Mouse (Mus musculus) liver, embryonic 16.5 days (tissue): ENCODE data around the gene Crat. TPM values are rescaled to one million over a fixed set of nuclear protein-coding genes. Genes with fewer than 3 reads are reported as not detected.
A peak's percentile ranks its signal among the peaks of the same experiment; 100 is the strongest.

Experiments
- ATAC-seq: fragments of 200-750 bp; cut with Nextera tagmentation; 2 replicates; pipeline ENCODE4 v1.8.0; 2017; ENCODE audit warnings: low read depth, mild to moderate bottlenecking, moderate number of reproducible peaks, moderate library complexity
- H3K27ac ChIP-seq: fragments of 300-500 bp; sonication (generic); 2 replicates; pipeline ENCODE4 v1.5.1; 2014; ENCODE audit warnings: mild to moderate bottlenecking, low read length
- H3K27me3 ChIP-seq: fragments of 300-500 bp; sonication (generic); 2 replicates; pipeline ENCODE4 v1.6.1; 2014; ENCODE audit warnings: low read depth, low read length, mixed read lengths; ENCODE audit not compliant: control insufficient read depth, insufficient read depth
- H3K36me3 ChIP-seq: fragments of 300-500 bp; sonication (generic); 2 replicates; pipeline ENCODE4 v1.6.1; 2014; ENCODE audit warnings: mild to moderate bottlenecking; ENCODE audit not compliant: control insufficient read depth, insufficient read depth
- H3K4me1 ChIP-seq: fragments of 300-500 bp; sonication (generic); 2 replicates; pipeline ENCODE4 v1.6.1; 2014; ENCODE audit warnings: low read depth, low read length, mixed read lengths; ENCODE audit not compliant: control insufficient read depth
- H3K4me2 ChIP-seq: fragments of 300-500 bp; sonication (generic); 2 replicates; pipeline ENCODE4 v1.6.1; 2014; ENCODE audit warnings: low read depth, low read length, mixed read lengths
- H3K4me3 ChIP-seq: fragments of 300-500 bp; sonication (generic); 2 replicates; pipeline ENCODE4 v1.5.1; 2014; ENCODE audit warnings: low read depth, mild to moderate bottlenecking, low read length
- H3K9ac ChIP-seq: fragments of 300-500 bp; sonication (generic); 2 replicates; pipeline ENCODE4 v1.6.1; 2014; ENCODE audit warnings: low read depth, low read length
- H3K9me3 ChIP-seq: fragments of 300-500 bp; sonication (generic); replicated peaks from 2 replicates; pipeline ENCODE4 v1.6.1; 2016; ENCODE audit warnings: low read length; ENCODE audit not compliant: control insufficient read depth
- WGBS: fragments of 180-500 bp; shearing (Covaris S2); extraction: QIAGEN DNeasy Blood & Tissue Kit; methylation state at CpG from one replicate; pipeline ENCODE4 v1.1.7; 2014; ENCODE audit not compliant: insufficient replicate concordance; 5-methylcytosine and 5-hydroxymethylcytosine counted together
- polyA plus RNA-seq: library from polyadenylated mRNA; unstranded; fragments of >200 nt; fragmentation: Nextera tagmentation; extraction: Ambion mirVana; gene quantifications from 2 replicates; pipeline ENCODE4 v1.2.1, GENCODE M21; 2015

The Crat gene
- polyA plus RNA-seq, 1 experiment from 2014 or later = 31.3 TPM

GRCm38 (mm10) chr2:30392577-30393369, 22.8 kb downstream of the Crat start:
- peak; percentile 53 for ATAC-seq
- Histone ChIP-seq H3K27ac (peak overlapping the region; percentile 85), H3K36me3 (peaks cover 4% of the 10 kb centered on the region; the same call in 1 of the 2 replicates), H3K4me3 (peak overlapping the region; percentile 81), H3K9me3 (0 out of 2 replicates have a peak, but pooled peaks cover 2% of the 10 kb centered on the region), H3K4me2 (peak overlapping the region; percentile 97), H3K9ac (peak overlapping the region; percentile 82), H3K4me1 (peaks cover 20% of the 10 kb centered on the region), H3K27me3 (no peaks in the 10 kb centered on the region)
- under 1% methylated on average over 54 of the region's 54 CpGs for WGBS

GRCm38 (mm10) chr2:30392114-30392576, 23.5 kb downstream of the Crat start, which contains the start of gene Dolpp1:
Gene Dolpp1, plus strand, starts transcription at chr2:30392254.
- H3K9ac ChIP-seq = peak within 1 kb of the TSS; percentile 82
- H3K9me3 ChIP-seq = 0 out of 2 replicates have a peak, but pooled peaks cover 2% of the 10 kb centered on the region
- H3K27ac ChIP-seq = peak within 1 kb of the TSS; percentile 85
- no peaks in the 10 kb centered on the region for H3K27me3 ChIP-seq
- peaks cover 20% of the 10 kb centered on the region for H3K4me1 ChIP-seq
- WGBS = under 1% methylated on average over 40 of the region's 40 CpGs
- peak; percentile 97 for ATAC-seq
- peaks cover 1% of the 10 kb centered on the region; the same call in 1 of the 2 replicates for H3K36me3 ChIP-seq
- H3K4me2 ChIP-seq = peak within 1 kb of the TSS; percentile 97
- H3K4me3 ChIP-seq = peak within 1 kb of the TSS; percentile 81

- WGBS = 68% methylated on average over 2 of the region's 2 CpGs
- Histone ChIP-seq H3K27ac (no peak overlapping the region), H3K9me3 (0 out of 2 replicates have a peak, but pooled peaks cover 2% of the 10 kb centered on the region), H3K27me3 (no peaks in the 10 kb centered on the region), H3K4me2 (no peak overlapping the region), H3K36me3 (no peaks in the 10 kb centered on the region), H3K4me1 (peaks cover 17% of the 10 kb centered on the region), H3K4me3 (no peak overlapping the region), H3K9ac (no peak overlapping the region)
- no peak for ATAC-seq
These were observed 26.6 kb downstream of the Crat start for GRCm38 (mm10) chr2:30389000-30389399.

- H3K27ac ChIP-seq = no peak overlapping the region
- 0 out of 2 replicates have a peak, but pooled peaks cover 2% of the 10 kb centered on the region for H3K9me3 ChIP-seq
- 74% methylated on average over 9 of the region's 9 CpGs for WGBS
- H3K4me1 ChIP-seq = peaks cover 6% of the 10 kb centered on the region
- H3K4me2 ChIP-seq = no peak overlapping the region
- ATAC-seq = no peak
- no peak overlapping the region for H3K9ac ChIP-seq
- no peaks in the 10 kb centered on the region for H3K27me3 ChIP-seq
- H3K4me3 ChIP-seq = no peak overlapping the region
- H3K36me3 ChIP-seq = 0 out of 2 replicates have a peak, but pooled peaks cover 2% of the 10 kb centered on the region
These were observed 28.7 kb downstream of the Crat start for GRCm38 (mm10) chr2:30386913-30387312.

- no peak overlapping the region for H3K27ac ChIP-seq
- H3K9me3 ChIP-seq = 0 out of 2 replicates have a peak, but pooled peaks cover 2% of the 10 kb centered on the region
- no peaks in the 10 kb centered on the region for H3K27me3 ChIP-seq
- no peak overlapping the region for H3K4me2 ChIP-seq
- no peak overlapping the region for H3K9ac ChIP-seq
- H3K36me3 ChIP-seq = 0 out of 2 replicates have a peak, but pooled peaks cover 2% of the 10 kb centered on the region
- no peak for ATAC-seq
- peaks cover 14% of the 10 kb centered on the region for H3K4me1 ChIP-seq
- no peak overlapping the region for H3K4me3 ChIP-seq
- 75% methylated on average over 4 of the region's 4 CpGs for WGBS
These were observed 30.0 kb downstream of the Crat start for GRCm38 (mm10) chr2:30385591-30385990.

- no peak for ATAC-seq
- no peak overlapping the region for H3K27ac ChIP-seq
- no peak overlapping the region for H3K4me2 ChIP-seq
- no peak overlapping the region for H3K4me3 ChIP-seq
- H3K27me3 ChIP-seq = no peaks in the 10 kb centered on the region
- WGBS = 58% methylated on average over 5 of the region's 5 CpGs
- H3K4me1 ChIP-seq = peaks cover 22% of the 10 kb centered on the region
- no peak overlapping the region for H3K9ac ChIP-seq
- 0 out of 2 replicates have a peak, but pooled peaks cover 2% of the 10 kb centered on the region for H3K36me3 ChIP-seq
- 0 out of 2 replicates have a peak, but pooled peaks cover 2% of the 10 kb centered on the region for H3K9me3 ChIP-seq
These were observed 30.8 kb downstream of the Crat start for GRCm38 (mm10) chr2:30384814-30385213.

- H3K4me1 ChIP-seq = peaks cover 27% of the 10 kb centered on the region
- no peaks in the 10 kb centered on the region for H3K9me3 ChIP-seq
- no peak overlapping the region for H3K9ac ChIP-seq
- peak; percentile 45 for ATAC-seq
- H3K36me3 ChIP-seq = 0 out of 2 replicates have a peak, but pooled peaks cover 2% of the 10 kb centered on the region
- no peaks in the 10 kb centered on the region for H3K27me3 ChIP-seq
- H3K4me2 ChIP-seq = no peak overlapping the region
- no peak overlapping the region for H3K27ac ChIP-seq
- 48% methylated on average over 4 of the region's 4 CpGs for WGBS
- no peak overlapping the region for H3K4me3 ChIP-seq
These were observed 34.3 kb downstream of the Crat start for GRCm38 (mm10) chr2:30381377-30381725.

- Histone ChIP-seq H3K27ac (peak overlapping the region; percentile 35; the same call in 1 of the 2 replicates), H3K36me3 (0 out of 2 replicates have a peak, but pooled peaks cover 2% of the 10 kb centered on the region), H3K4me2 (no peak overlapping the region; the same call in 1 of the 2 replicates), H3K4me3 (no peak overlapping the region), H3K9ac (no peak overlapping the region), H3K9me3 (no peaks in the 10 kb centered on the region), H3K4me1 (peaks cover 27% of the 10 kb centered on the region), H3K27me3 (no peaks in the 10 kb centered on the region)
- WGBS = 67% methylated on average over 10 of the region's 10 CpGs
- ATAC-seq = peak; percentile 42; the same call in 1 of the 2 replicates
These were observed 34.8 kb downstream of the Crat start for GRCm38 (mm10) chr2:30380564-30381376.
